Mouse (Mus musculus): Measurements from ENCODE around the gene Zfp451. TPM values are rescaled to one million over a fixed set of nuclear protein-coding genes. Genes with fewer than 3 reads are reported as not detected.

Zfp451 gene
- polyA plus RNA-seq, 1 experiment from 2014 or later, result 23.6 TPM

GRCm38 (mm10) chr1:33739302-33739701 lies 75.1 kb downstream of the Zfp451 start:
- Histone ChIP-seq H3K4me2 (no peak overlapping the region), H3K9me3 (replicated peaks) (no peaks in the 10 kb centered on the region), H3K36me3 (peaks cover 54% of the 10 kb centered on the region), H3K27me3 (replicated peaks) (no peaks in the 10 kb centered on the region), H3K9ac (no peak overlapping the region), H3K4me1 (replicated peaks) (no peaks in the 10 kb centered on the region), H3K27ac (ENCODE audit: poor library complexity, severe bottlenecking) (no peak overlapping the region), H3K4me3 (no peak overlapping the region)
- WGBS, result 34% methylated on average over 12 of the region's 12 CpGs
- peak; percentile 58; the same call in 1 of the 2 replicates for ATAC-seq (ENCODE audit: insufficient number of reproducible peaks, low FRiP score)

GRCm38 (mm10) chr1:33738681-33739278 lies 75.6 kb downstream of the Zfp451 start:
- Histone ChIP-seq H3K9ac (no peak overlapping the region), H3K27me3 (replicated peaks) (no peaks in the 10 kb centered on the region), H3K4me3 (no peak overlapping the region), H3K36me3 (peaks cover 56% of the 10 kb centered on the region), H3K9me3 (replicated peaks) (no peaks in the 10 kb centered on the region), H3K4me2 (no peak overlapping the region), H3K27ac (ENCODE audit: poor library complexity, severe bottlenecking) (no peak overlapping the region), H3K4me1 (replicated peaks) (no peaks in the 10 kb centered on the region)
- no peak for ATAC-seq (ENCODE audit: insufficient number of reproducible peaks, low FRiP score)
- 83% methylated on average over 11 of the region's 11 CpGs for WGBS

GRCm38 (mm10) chr1:33738281-33738680 lies 76.1 kb downstream of the Zfp451 start:
- H3K36me3 ChIP-seq, result peaks cover 59% of the 10 kb centered on the region
- 91% methylated on average over 11 of the region's 11 CpGs for WGBS
- H3K4me1 ChIP-seq (replicated peaks), result no peaks in the 10 kb centered on the region
- no peak for ATAC-seq (ENCODE audit: insufficient number of reproducible peaks, low FRiP score)
- H3K9me3 ChIP-seq (replicated peaks), result no peaks in the 10 kb centered on the region
- H3K27me3 ChIP-seq (replicated peaks), result no peaks in the 10 kb centered on the region
- H3K27ac ChIP-seq (ENCODE audit: poor library complexity, severe bottlenecking), result no peak overlapping the region
- H3K4me2 ChIP-seq, result no peak overlapping the region
- no peak overlapping the region for H3K9ac ChIP-seq
- no peak overlapping the region for H3K4me3 ChIP-seq

- H3K9me3 ChIP-seq (replicated peaks), result no peaks in the 10 kb centered on the region
- no peak overlapping the region for H3K4me3 ChIP-seq
- no peak overlapping the region for H3K27ac ChIP-seq (ENCODE audit: poor library complexity, severe bottlenecking)
- ATAC-seq (ENCODE audit: insufficient number of reproducible peaks, low FRiP score), result no peak
- H3K36me3 ChIP-seq, result peaks cover 77% of the 10 kb centered on the region
- no peaks in the 10 kb centered on the region for H3K27me3 ChIP-seq (replicated peaks)
- no peak overlapping the region for H3K9ac ChIP-seq
- H3K4me1 ChIP-seq (replicated peaks), result no peaks in the 10 kb centered on the region
- no peak overlapping the region for H3K4me2 ChIP-seq
- 72% methylated on average over 5 of the region's 5 CpGs for WGBS
Observed at GRCm38 (mm10) chr1:33734001-33734685, 80.3 kb downstream of the Zfp451 start.

GRCm38 (mm10) chr1:33733044-33733443 lies 81.4 kb downstream of the Zfp451 start:
- 91% methylated on average over 9 of the region's 9 CpGs for WGBS
- H3K27me3 ChIP-seq (replicated peaks), result no peaks in the 10 kb centered on the region
- H3K4me3 ChIP-seq, result no peak overlapping the region
- no peaks in the 10 kb centered on the region for H3K9me3 ChIP-seq (replicated peaks)
- no peak overlapping the region for H3K27ac ChIP-seq (ENCODE audit: poor library complexity, severe bottlenecking)
- H3K9ac ChIP-seq, result no peak overlapping the region
- no peak overlapping the region for H3K4me2 ChIP-seq
- ATAC-seq (ENCODE audit: insufficient number of reproducible peaks, low FRiP score), result no peak
- H3K36me3 ChIP-seq, result peaks cover 76% of the 10 kb centered on the region
- no peaks in the 10 kb centered on the region for H3K4me1 ChIP-seq (replicated peaks)

- Histone ChIP-seq H3K27ac (ENCODE audit: poor library complexity, severe bottlenecking) (no peak overlapping the region), H3K4me3 (no peak overlapping the region), H3K4me2 (no peak overlapping the region), H3K4me1 (replicated peaks) (peaks cover 4% of the 10 kb centered on the region), H3K9ac (no peak overlapping the region), H3K36me3 (peaks cover 67% of the 10 kb centered on the region), H3K27me3 (replicated peaks) (no peaks in the 10 kb centered on the region), H3K9me3 (replicated peaks) (no peaks in the 10 kb centered on the region)
- ATAC-seq (ENCODE audit: insufficient number of reproducible peaks, low FRiP score), result no peak
- 84% methylated on average over 5 of the region's 5 CpGs for WGBS
Observed at GRCm38 (mm10) chr1:33725086-33725485, 89.3 kb downstream of the Zfp451 start.

- Histone ChIP-seq H3K9me3 (replicated peaks) (no peaks in the 10 kb centered on the region), H3K27ac (ENCODE audit: poor library complexity, severe bottlenecking) (no peak overlapping the region), H3K4me3 (no peak overlapping the region), H3K27me3 (replicated peaks) (no peaks in the 10 kb centered on the region), H3K4me1 (replicated peaks) (peaks cover 4% of the 10 kb centered on the region), H3K36me3 (peaks cover 62% of the 10 kb centered on the region), H3K4me2 (no peak overlapping the region), H3K9ac (no peak overlapping the region)
- no peak for ATAC-seq (ENCODE audit: insufficient number of reproducible peaks, low FRiP score)
- 90% methylated on average over 6 of the region's 6 CpGs for WGBS
Observed at GRCm38 (mm10) chr1:33724516-33724915, 89.9 kb downstream of the Zfp451 start.

GRCm38 (mm10) chr1:33721020-33721419 lies 93.4 kb downstream of the Zfp451 start:
- no peak overlapping the region for H3K9ac ChIP-seq
- no peak overlapping the region for H3K27ac ChIP-seq (ENCODE audit: poor library complexity, severe bottlenecking)
- 76% methylated on average over 7 of the region's 7 CpGs for WGBS
- H3K27me3 ChIP-seq (replicated peaks), result no peaks in the 10 kb centered on the region
- no peak overlapping the region for H3K4me3 ChIP-seq
- H3K4me2 ChIP-seq, result peak overlapping the region; percentile 44
- peaks cover 4% of the 10 kb centered on the region for H3K4me1 ChIP-seq (replicated peaks)
- ATAC-seq (ENCODE audit: insufficient number of reproducible peaks, low FRiP score), result no peak
- no peaks in the 10 kb centered on the region for H3K9me3 ChIP-seq (replicated peaks)
- peaks cover 39% of the 10 kb centered on the region for H3K36me3 ChIP-seq

GRCm38 (mm10) chr1:33720231-33720630 lies 94.2 kb downstream of the Zfp451 start:
- Histone ChIP-seq H3K36me3 (peaks cover 31% of the 10 kb centered on the region), H3K9me3 (replicated peaks) (no peaks in the 10 kb centered on the region), H3K4me2 (peak overlapping the region; percentile 82), H3K9ac (peak overlapping the region; percentile 90), H3K27ac (ENCODE audit: poor library complexity, severe bottlenecking) (peak overlapping the region; percentile 77), H3K4me3 (peak overlapping the region; percentile 84), H3K27me3 (replicated peaks) (no peaks in the 10 kb centered on the region), H3K4me1 (replicated peaks) (peaks cover 4% of the 10 kb centered on the region)
- ATAC-seq (ENCODE audit: insufficient number of reproducible peaks, low FRiP score), result no peak; the same call in 1 of the 2 replicates
- WGBS, result under 1% methylated on average over 41 of the region's 41 CpGs

GRCm38 (mm10) chr1:33719733-33720225 lies 94.6 kb downstream of the Zfp451 start, which contains the start of gene Rab23:
Gene Rab23 (plus strand): TSS chr1:33719887.
- H3K27me3 ChIP-seq (replicated peaks), result no peaks in the 10 kb centered on the region
- peak within 1 kb of the TSS; percentile 84 for H3K4me3 ChIP-seq
- H3K9me3 ChIP-seq (replicated peaks), result no peaks in the 10 kb centered on the region
- H3K36me3 ChIP-seq, result peaks cover 26% of the 10 kb centered on the region
- peak within 1 kb of the TSS; percentile 77 for H3K27ac ChIP-seq (ENCODE audit: poor library complexity, severe bottlenecking)
- H3K9ac ChIP-seq, result peak within 1 kb of the TSS; percentile 90
- peaks cover 4% of the 10 kb centered on the region for H3K4me1 ChIP-seq (replicated peaks)
- ATAC-seq (ENCODE audit: insufficient number of reproducible peaks, low FRiP score), result peak; percentile 90
- WGBS, result under 1% methylated on average over 54 of the region's 54 CpGs
- H3K4me2 ChIP-seq, result peak within 1 kb of the TSS; percentile 82

GRCm38 (mm10) chr1:33717636-33718035 lies 96.8 kb downstream of the Zfp451 start:
- no peak overlapping the region for H3K4me3 ChIP-seq
- WGBS, result 80% methylated on average over 1 of the region's 1 CpGs
- no peaks in the 10 kb centered on the region for H3K27me3 ChIP-seq (replicated peaks)
- no peak for ATAC-seq (ENCODE audit: insufficient number of reproducible peaks, low FRiP score)
- H3K4me2 ChIP-seq, result no peak overlapping the region
- H3K4me1 ChIP-seq (replicated peaks), result peaks cover 4% of the 10 kb centered on the region
- H3K27ac ChIP-seq (ENCODE audit: poor library complexity, severe bottlenecking), result no peak overlapping the region
- no peak overlapping the region for H3K9ac ChIP-seq
- H3K36me3 ChIP-seq, result peaks cover 11% of the 10 kb centered on the region
- H3K9me3 ChIP-seq (replicated peaks), result no peaks in the 10 kb centered on the region

All from heart, embryonic 12.5 days (tissue).